Mouse (Mus musculus) CD4-positive, CD25-positive, alpha-beta regulatory T cell, adult 9 weeks (primary cell): Measurements from ENCODE around the gene Sdsl. TPM values are rescaled to one million over a fixed set of nuclear protein-coding genes. Genes with fewer than 3 reads are reported as not detected.

ENCODE experiments used
- polyA plus RNA-seq: library from polyadenylated mRNA; unstranded; fragments of 100-300 nt; shearing (Covaris generic); gene quantifications from one replicate; pipeline ENCODE4 v1.2.1, GENCODE M21; 2017

The Sdsl gene
- 0.22 TPM for polyA plus RNA-seq

DNA sequence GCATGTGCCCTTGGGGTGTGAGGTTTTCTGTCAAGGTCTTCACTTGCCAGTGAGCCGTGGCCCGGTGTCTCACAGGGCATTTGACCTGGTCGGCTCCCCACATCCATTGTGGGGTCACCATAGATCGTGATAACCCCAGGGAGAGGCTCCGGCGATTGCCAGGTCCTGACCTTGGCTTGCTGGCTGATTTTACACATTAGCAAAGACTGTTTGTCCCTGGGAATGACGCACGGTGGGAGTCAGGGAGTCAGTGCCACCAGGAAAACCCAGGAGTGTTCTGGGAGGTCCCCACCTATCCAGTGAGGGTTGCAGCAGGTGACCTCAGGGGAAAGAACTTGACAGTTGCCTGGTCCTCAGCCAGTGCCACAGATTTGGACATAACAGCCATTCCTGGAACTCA, at the start of gene Sdsl:
TSS of gene Sdsl (minus strand) at position 41 of the 400 bp plus-strand sequence.

DNA sequence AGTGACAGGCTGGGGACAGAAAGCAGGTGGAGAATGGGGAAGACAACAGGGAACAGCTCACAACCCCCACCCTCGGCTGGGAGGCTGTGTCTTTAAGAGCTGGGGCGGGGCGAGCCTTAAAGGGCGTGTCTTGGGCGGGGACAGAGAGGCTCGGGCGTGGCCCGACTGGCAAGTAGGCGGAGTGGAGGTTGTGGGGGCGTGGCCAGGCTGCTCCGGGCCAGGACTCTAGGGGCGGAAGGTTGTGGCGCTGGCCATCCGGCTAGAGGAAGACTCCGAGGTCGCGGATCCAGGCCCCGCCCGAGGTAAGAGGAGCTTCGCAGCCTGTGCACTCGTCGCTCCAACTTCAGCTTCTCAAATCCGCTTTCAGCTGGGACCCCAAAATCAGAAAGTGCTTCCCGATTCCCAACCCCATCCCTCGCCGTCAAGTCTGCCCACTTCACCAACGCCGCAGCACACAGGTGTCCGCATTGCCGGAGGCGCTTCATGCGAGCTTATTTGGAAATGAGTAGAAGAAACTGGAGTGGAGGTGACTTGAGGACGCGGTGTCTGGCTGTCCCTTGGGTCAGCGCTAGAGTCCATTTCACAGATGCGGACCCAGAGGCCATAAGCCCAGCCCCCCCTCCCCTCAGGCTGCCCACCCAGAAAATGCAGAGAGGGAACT, 38.5 kb upstream of the Sdsl start, which contains the start of gene Slc8b1:
TSS of gene Slc8b1 (plus strand) at position 187 of the 661 bp plus-strand sequence.

DNA sequence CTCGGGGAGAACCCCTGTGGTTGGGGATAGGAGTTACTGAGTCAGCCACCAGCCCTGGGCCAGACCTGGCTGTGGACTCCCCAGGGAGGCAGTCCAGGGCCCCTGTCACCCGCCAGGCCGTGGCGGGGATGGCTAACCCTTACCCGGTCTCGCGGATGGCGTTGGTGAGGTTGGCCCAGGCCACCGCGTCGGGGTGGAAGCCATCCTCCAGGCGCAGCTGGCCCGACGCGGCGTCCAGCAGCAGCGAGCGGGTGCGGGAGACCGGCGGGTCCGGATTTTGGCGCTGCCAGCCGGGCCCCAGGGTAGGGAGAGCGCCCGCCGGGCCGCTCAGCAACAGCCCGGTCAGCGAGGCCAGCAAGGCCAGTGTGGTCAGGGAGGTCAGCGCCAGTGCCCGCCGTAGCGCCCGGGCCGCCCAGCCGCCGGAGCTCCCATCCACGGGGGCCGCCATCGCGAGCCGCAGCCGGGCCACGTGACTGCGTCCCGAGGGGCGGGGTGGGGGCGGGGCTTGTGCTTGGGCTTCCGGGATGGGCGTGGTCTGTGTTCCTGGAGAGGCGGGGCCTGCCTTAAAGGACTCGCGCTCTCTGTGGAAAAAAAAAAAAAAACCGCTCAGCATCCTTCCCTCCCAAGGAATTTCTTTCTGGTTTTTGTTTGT, 30.7 kb upstream of the Sdsl start, which contains the start of gene Plbd2:
TSS of gene Plbd2 (minus strand) at position 482 of the 652 bp plus-strand sequence.

DNA sequence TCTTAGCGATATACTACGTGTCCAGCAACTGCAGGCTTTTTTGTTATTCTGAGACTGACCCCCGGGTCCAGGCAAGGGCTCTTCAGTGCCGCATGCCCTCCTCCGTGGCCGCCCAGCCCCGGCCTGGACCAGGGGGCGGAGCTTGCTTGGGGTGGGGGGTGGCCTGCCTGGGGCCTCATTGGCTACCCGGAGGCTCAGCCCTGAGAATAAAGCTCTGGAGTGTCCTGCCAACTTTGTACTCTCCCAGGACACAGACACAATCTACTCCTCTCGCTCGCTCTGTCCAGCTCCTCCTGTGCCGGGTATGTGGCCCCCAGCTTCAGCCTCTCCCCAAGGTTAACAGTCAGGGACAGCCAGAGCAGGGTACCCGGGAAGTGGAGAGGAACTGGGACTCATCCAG, 3.7 kb upstream of the Sdsl start, which contains the start of gene Sds:
TSS of gene Sds (plus strand) at position 231 of the 400 bp plus-strand sequence.

DNA sequence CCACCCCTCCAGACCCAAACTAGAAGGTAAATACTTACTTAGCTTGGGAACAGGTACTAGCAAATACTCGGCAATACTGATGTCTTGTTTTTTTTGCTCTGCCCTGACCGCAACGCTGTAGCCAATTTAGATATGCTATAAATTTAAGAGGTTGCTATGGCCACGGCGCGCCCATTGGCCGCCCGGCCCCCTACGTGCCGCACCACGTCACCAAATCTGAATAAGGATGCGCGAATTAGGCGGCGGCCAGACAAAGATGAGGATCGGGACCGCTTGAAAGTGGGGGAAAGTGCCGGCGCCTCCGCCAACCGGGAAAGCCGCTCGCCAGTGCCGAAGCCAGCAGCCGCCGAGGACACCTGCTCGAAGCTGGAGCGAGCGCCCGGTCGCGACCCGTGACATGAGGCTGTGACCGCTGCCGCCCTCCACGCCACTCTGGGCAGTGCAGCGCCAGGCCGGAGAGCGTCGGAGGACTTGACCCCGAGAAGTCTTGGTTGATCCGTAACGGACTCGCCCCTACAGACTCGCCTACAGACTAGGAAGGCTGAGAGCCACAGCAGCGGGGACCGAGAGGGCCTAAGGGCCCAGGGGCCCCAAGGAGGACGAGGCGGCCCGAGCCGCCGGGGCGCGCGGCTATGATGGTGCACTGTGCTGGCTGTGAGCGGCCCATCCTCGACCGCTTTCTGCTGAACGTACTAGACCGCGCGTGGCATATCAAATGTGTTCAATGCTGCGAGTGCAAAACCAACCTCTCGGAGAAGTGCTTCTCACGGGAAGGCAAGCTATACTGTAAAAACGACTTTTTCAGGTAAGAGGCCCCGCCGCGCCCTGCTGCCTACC, 40.7 kb downstream of the Sdsl start, which contains the start of gene Lhx5:
TSS of gene Lhx5 (plus strand) at position 51 of the 837 bp plus-strand sequence.

Other genes starting within 250 kb of the Sdsl start
- not detected for gene Lhx5, start 41.1 kb downstream of the Sdsl start, polyA plus RNA-seq
- gene Sds, start 3.7 kb upstream of the Sdsl start, polyA plus RNA-seq, result not detected
- 3.7 TPM for gene Plbd2, start 30.8 kb upstream of the Sdsl start, polyA plus RNA-seq
- 18.6 TPM for gene Slc8b1, start 38.4 kb upstream of the Sdsl start, polyA plus RNA-seq
- 23.2 TPM for gene Tpcn1, start 115.9 kb upstream of the Sdsl start, polyA plus RNA-seq
- 1.2 TPM for gene Iqcd, start 116.2 kb upstream of the Sdsl start, polyA plus RNA-seq
- gene Rita1, start 139.8 kb upstream of the Sdsl start, polyA plus RNA-seq, result 6.3 TPM
- gene Ddx54, start 139.9 kb upstream of the Sdsl start, polyA plus RNA-seq, result 89.7 TPM
- gene Cfap73, start 161.4 kb upstream of the Sdsl start, polyA plus RNA-seq, result not detected
- 16.3 TPM for gene Rasal1, start 176.0 kb upstream of the Sdsl start, polyA plus RNA-seq
- gene Dtx1, start 239.1 kb upstream of the Sdsl start, polyA plus RNA-seq, result 35.5 TPM